Mouse (Mus musculus): ENCODE measurements around the gene Cebpg. TPM values are rescaled to one million over a fixed set of nuclear protein-coding genes. Genes with fewer than 3 reads are reported as not detected.

Cebpg gene
- total RNA-seq (2022) = 10 to 100 TPM; 41.4 to 46.2 (median 44.0) TPM

GRCm38 (mm10) chr7:35056436-35056864 lies at the start of gene Cebpg:
Gene Cebpg (minus strand): TSS chr7:35056573.
- peak; percentile 95 for DNase-seq

- no peak for DNase-seq
These were observed 43.2 kb upstream of the Cebpg start for GRCm38 (mm10) chr7:35099528-35099927.

GRCm38 (mm10) chr7:35098777-35099176 lies 42.4 kb upstream of the Cebpg start:
- DNase-seq = no peak

GRCm38 (mm10) chr7:35094975-35095678 lies 38.8 kb upstream of the Cebpg start:
- DNase-seq = no peak

GRCm38 (mm10) chr7:35090550-35090949 lies 34.2 kb upstream of the Cebpg start:
- no peak for DNase-seq

GRCm38 (mm10) chr7:35086271-35086861 lies 30.0 kb upstream of the Cebpg start:
- DNase-seq = no peak

GRCm38 (mm10) chr7:35084565-35085360 lies 28.4 kb upstream of the Cebpg start:
- no peak for DNase-seq

GRCm38 (mm10) chr7:35081406-35082104 lies 25.2 kb upstream of the Cebpg start:
- DNase-seq = no peak

GRCm38 (mm10) chr7:35080843-35081338 lies 24.5 kb upstream of the Cebpg start:
- DNase-seq = peak; percentile 49

GRCm38 (mm10) chr7:35076645-35077044 lies 20.3 kb upstream of the Cebpg start:
- DNase-seq = peak; percentile 80

GRCm38 (mm10) chr7:35066640-35067212 lies 10.4 kb upstream of the Cebpg start:
- no peak for DNase-seq

- no peak for DNase-seq
These were observed 9.6 kb upstream of the Cebpg start for GRCm38 (mm10) chr7:35065958-35066357.

- DNase-seq = no peak
These were observed 8.2 kb upstream of the Cebpg start for GRCm38 (mm10) chr7:35064286-35065258.

GRCm38 (mm10) chr7:35059467-35059866 lies 3.1 kb upstream of the Cebpg start:
- DNase-seq = no peak

- DNase-seq = no peak
These were observed 2.0 kb upstream of the Cebpg start for GRCm38 (mm10) chr7:35058329-35058728.

- no peak for DNase-seq
These were observed 1.2 kb upstream of the Cebpg start for GRCm38 (mm10) chr7:35057569-35057968.

- DNase-seq = no peak
These were observed 626 bp upstream of the Cebpg start for GRCm38 (mm10) chr7:35056999-35057398.

GRCm38 (mm10) chr7:35055619-35056435 lies 546 bp downstream of the Cebpg start:
- DNase-seq = peak; percentile 64

- no peak for DNase-seq
These were observed 1.3 kb downstream of the Cebpg start for GRCm38 (mm10) chr7:35054977-35055618.

Measured in adrenal gland, adult 8-10 months (tissue).